Mouse (Mus musculus): ENCODE measurements at regions not wholly inside any gene's neighbourhood (a gene's known extent, or its start where the extent isn't known, plus 50 kb on each side); places are given as distances from the start of the nearest gene placed in this dataset.

DNA sequence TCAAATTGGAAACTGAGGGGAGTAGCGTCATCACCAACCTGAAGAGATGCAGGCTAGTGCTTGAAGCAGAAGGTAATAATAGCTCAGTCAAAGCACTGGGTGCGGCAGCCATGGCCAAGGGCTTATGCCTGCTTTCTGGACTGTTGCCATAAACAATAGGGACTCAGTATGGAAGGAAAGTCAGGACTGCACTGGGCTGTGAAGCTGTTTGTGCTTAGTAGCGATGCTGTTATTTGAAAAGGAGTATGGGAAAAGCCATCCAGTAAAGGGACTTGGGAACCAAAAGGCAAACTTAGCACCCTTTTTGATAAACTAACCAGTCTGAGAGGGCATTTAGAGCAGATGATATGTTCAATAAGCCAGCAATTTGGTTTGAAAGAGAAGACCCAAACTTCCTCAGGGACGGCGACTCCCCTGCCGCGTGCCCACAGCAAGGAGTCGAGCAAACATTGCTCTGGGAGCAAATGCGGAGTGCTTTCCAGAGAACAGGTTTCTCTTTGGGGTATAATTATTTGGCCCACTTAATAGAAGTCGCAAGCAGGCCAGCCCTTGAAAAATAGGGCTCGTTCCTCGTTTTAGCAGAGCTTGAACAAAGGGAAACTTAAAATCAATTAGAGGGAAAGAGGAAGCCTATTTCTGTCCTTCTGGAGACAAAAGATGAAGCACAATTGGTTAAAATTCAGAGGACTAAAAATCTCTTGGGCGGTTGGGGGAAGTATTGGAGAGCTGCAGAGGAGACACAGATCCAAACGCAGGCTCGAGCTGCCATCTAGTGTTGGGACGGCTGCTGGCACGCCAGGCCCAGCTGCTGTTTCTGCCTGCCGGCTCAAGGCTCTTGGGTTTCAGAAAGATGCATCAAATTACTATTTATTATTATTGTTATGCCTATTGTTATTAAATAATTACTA lies 1724.3 kb upstream of the Gm7489 start:
- peak; percentile 69 for DNase-seq
- WGBS = 20% methylated on average over 18 of the region's 18 CpGs
- TF ChIP-seq POLR2A (IDR thresholded peaks at IDR 0.05; ENCODE audit: low read depth, low read length) = no peak
- TF ChIP-seq CTCF (conservative IDR thresholded peaks at IDR 0.05; ENCODE audit: insufficient read depth, insufficient read length, low read depth, low read length) = peak; percentile 86
- Histone ChIP-seq H3K4me3 (ENCODE audit: insufficient read depth, low read depth, low read length) (no peak overlapping the region), H3K36me3 (ENCODE audit: control insufficient read depth, insufficient read depth, low read length) (no peaks in the 10 kb centered on the region), H3K27me3 (replicated peaks; ENCODE audit: control insufficient read depth, insufficient read depth, low read length) (no peaks in the 10 kb centered on the region), H3K27ac (ENCODE audit: insufficient read depth, low read depth, low read length) (no peak overlapping the region), H3K4me1 (ENCODE audit: control insufficient read depth, insufficient read depth, low read length) (no peaks in the 10 kb centered on the region)

DNA sequence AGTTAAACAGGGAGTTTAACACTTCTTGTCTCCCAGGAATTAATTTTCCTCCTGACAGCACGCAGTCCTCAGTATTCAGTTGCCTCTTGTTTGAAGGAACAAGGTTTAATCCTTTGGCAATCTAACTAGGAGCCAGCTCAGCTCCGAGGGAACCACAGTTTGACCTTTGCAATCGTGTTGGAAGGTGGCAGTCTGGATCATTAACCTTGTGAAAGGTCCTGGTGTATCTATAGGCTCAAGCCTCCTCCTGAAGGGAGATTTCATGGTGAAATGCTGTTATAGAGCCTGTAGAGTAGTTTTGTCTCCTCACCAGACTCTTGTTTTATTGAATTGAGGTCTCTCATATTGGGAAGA lies 1723.6 kb upstream of the Gm7489 start:
- DNase-seq = peak; percentile 53
- 11% methylated on average over 3 of the region's 3 CpGs for WGBS
- no peak overlapping the region for H3K4me3 ChIP-seq (ENCODE audit: insufficient read depth, low read depth, low read length)
- no peak for TF ChIP-seq CTCF (conservative IDR thresholded peaks at IDR 0.05; ENCODE audit: insufficient read depth, insufficient read length, low read depth, low read length)
- no peak for TF ChIP-seq POLR2A (IDR thresholded peaks at IDR 0.05; ENCODE audit: low read depth, low read length)
- H3K36me3 ChIP-seq (ENCODE audit: control insufficient read depth, insufficient read depth, low read length) = no peaks in the 10 kb centered on the region
- no peaks in the 10 kb centered on the region for H3K4me1 ChIP-seq (ENCODE audit: control insufficient read depth, insufficient read depth, low read length)
- H3K27ac ChIP-seq (ENCODE audit: insufficient read depth, low read depth, low read length) = no peak overlapping the region
- H3K27me3 ChIP-seq (replicated peaks; ENCODE audit: control insufficient read depth, insufficient read depth, low read length) = no peaks in the 10 kb centered on the region

DNA sequence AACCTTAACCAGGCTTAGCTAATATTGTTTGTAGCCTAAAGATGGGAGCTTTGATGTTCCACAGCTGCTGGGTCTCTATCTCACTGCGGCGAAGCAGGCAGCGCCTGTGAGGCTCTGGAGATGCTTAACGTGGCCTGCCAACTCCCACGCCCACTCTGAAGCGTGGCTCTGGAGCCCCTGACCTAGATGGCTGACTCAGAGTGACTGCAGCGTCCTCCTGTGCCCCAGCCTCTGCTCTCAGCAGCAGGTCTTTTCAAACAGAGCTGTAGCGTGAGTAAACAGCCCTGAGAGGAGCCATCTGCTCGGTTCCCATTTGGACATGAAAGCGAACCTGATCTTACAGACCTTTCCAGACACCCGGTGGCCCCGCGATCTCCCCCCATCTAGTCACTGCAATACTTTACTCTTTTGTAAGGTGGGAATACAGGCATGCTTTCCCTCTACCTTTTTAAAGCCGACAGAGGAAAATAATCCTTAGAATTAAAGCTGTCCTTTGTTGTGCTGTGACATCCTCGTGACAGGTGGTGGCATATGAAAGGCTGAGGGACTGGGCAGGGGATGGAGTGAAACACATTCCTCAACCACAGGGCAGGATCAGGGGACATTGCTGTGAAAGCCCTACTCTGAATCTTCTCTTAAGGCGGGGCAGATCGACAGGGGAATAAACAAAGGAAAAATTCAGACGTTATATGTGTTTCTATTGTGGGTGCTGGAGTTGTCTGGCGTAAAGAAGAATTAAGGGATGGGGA lies 1723.0 kb upstream of the Gm7489 start:
- H3K27me3 ChIP-seq (replicated peaks; ENCODE audit: control insufficient read depth, insufficient read depth, low read length) = no peaks in the 10 kb centered on the region
- H3K4me1 ChIP-seq (ENCODE audit: control insufficient read depth, insufficient read depth, low read length) = no peaks in the 10 kb centered on the region
- TF ChIP-seq CTCF (conservative IDR thresholded peaks at IDR 0.05; ENCODE audit: insufficient read depth, insufficient read length, low read depth, low read length) (no peak), POLR2A (IDR thresholded peaks at IDR 0.05; ENCODE audit: low read depth, low read length) (no peak)
- H3K36me3 ChIP-seq (ENCODE audit: control insufficient read depth, insufficient read depth, low read length) = no peaks in the 10 kb centered on the region
- H3K27ac ChIP-seq (ENCODE audit: insufficient read depth, low read depth, low read length) = no peak overlapping the region
- WGBS = 39% methylated on average over 19 of the region's 19 CpGs
- DNase-seq = no peak
- H3K4me3 ChIP-seq (ENCODE audit: insufficient read depth, low read depth, low read length) = no peak overlapping the region

DNA sequence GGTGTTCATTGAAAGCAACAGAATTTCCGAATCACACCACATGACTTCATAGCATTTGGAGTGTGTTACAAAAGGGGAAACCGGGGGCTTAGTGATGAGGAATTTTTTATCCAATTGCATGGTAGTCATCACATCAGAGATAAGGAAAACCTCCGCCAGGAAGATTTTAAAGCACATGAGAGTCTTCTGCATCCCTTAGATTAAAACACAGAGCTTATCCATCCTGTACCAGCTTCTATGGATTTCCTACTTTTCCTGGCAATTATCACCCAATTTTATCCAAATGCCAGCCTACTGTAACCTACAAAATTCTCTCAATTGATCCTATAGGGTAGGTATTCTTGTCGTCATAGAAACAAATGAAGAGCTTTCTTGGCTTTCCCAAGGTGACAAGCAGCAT lies 1718.6 kb upstream of the Gm7489 start:
- DNase-seq = no peak
- H3K27me3 ChIP-seq (replicated peaks; ENCODE audit: control insufficient read depth, insufficient read depth, low read length) = no peaks in the 10 kb centered on the region
- H3K36me3 ChIP-seq (ENCODE audit: control insufficient read depth, insufficient read depth, low read length) = no peaks in the 10 kb centered on the region
- no peak overlapping the region for H3K27ac ChIP-seq (ENCODE audit: insufficient read depth, low read depth, low read length)
- WGBS = 83% methylated on average over 4 of the region's 4 CpGs
- no peaks in the 10 kb centered on the region for H3K4me1 ChIP-seq (ENCODE audit: control insufficient read depth, insufficient read depth, low read length)
- no peak overlapping the region for H3K4me3 ChIP-seq (ENCODE audit: insufficient read depth, low read depth, low read length)
- TF ChIP-seq CTCF (conservative IDR thresholded peaks at IDR 0.05; ENCODE audit: insufficient read depth, insufficient read length, low read depth, low read length) (no peak), POLR2A (IDR thresholded peaks at IDR 0.05; ENCODE audit: low read depth, low read length) (no peak)

GRCm38 (mm10) chr15:52166595-52167443 lies 1717.9 kb upstream of the Gm7489 start:
- no peak overlapping the region for H3K27ac ChIP-seq (ENCODE audit: insufficient read depth, low read depth, low read length)
- no peak for DNase-seq
- TF ChIP-seq CTCF (conservative IDR thresholded peaks at IDR 0.05; ENCODE audit: insufficient read depth, insufficient read length, low read depth, low read length) (no peak), POLR2A (IDR thresholded peaks at IDR 0.05; ENCODE audit: low read depth, low read length) (no peak)
- no peaks in the 10 kb centered on the region for H3K27me3 ChIP-seq (replicated peaks; ENCODE audit: control insufficient read depth, insufficient read depth, low read length)
- 31% methylated on average over 10 of the region's 10 CpGs for WGBS
- H3K4me3 ChIP-seq (ENCODE audit: insufficient read depth, low read depth, low read length) = no peak overlapping the region
- H3K36me3 ChIP-seq (ENCODE audit: control insufficient read depth, insufficient read depth, low read length) = no peaks in the 10 kb centered on the region
- H3K4me1 ChIP-seq (ENCODE audit: control insufficient read depth, insufficient read depth, low read length) = no peaks in the 10 kb centered on the region

- no peaks in the 10 kb centered on the region for H3K27me3 ChIP-seq (replicated peaks; ENCODE audit: control insufficient read depth, insufficient read depth, low read length)
- H3K4me3 ChIP-seq (ENCODE audit: insufficient read depth, low read depth, low read length) = no peak overlapping the region
- H3K36me3 ChIP-seq (ENCODE audit: control insufficient read depth, insufficient read depth, low read length) = no peaks in the 10 kb centered on the region
- no peak overlapping the region for H3K27ac ChIP-seq (ENCODE audit: insufficient read depth, low read depth, low read length)
- DNase-seq = no peak
- WGBS = 72% methylated on average over 5 of the region's 5 CpGs
- TF ChIP-seq POLR2A (IDR thresholded peaks at IDR 0.05; ENCODE audit: low read depth, low read length) = no peak
- no peak for TF ChIP-seq CTCF (conservative IDR thresholded peaks at IDR 0.05; ENCODE audit: insufficient read depth, insufficient read length, low read depth, low read length)
- H3K4me1 ChIP-seq (ENCODE audit: control insufficient read depth, insufficient read depth, low read length) = no peaks in the 10 kb centered on the region
These were observed 1716.9 kb upstream of the Gm7489 start for GRCm38 (mm10) chr15:52167811-52168210.
